Mouse (Mus musculus) layer of hippocampus, adult 9-10 months (tissue): ENCODE results near the gene Ube2q1.

Experiments
- DNase-seq: peaks from one replicate; pipeline ENCODE4 v3.0.0; 2022; ENCODE audit warnings: low spot score

The Ube2q1 gene

DNA sequence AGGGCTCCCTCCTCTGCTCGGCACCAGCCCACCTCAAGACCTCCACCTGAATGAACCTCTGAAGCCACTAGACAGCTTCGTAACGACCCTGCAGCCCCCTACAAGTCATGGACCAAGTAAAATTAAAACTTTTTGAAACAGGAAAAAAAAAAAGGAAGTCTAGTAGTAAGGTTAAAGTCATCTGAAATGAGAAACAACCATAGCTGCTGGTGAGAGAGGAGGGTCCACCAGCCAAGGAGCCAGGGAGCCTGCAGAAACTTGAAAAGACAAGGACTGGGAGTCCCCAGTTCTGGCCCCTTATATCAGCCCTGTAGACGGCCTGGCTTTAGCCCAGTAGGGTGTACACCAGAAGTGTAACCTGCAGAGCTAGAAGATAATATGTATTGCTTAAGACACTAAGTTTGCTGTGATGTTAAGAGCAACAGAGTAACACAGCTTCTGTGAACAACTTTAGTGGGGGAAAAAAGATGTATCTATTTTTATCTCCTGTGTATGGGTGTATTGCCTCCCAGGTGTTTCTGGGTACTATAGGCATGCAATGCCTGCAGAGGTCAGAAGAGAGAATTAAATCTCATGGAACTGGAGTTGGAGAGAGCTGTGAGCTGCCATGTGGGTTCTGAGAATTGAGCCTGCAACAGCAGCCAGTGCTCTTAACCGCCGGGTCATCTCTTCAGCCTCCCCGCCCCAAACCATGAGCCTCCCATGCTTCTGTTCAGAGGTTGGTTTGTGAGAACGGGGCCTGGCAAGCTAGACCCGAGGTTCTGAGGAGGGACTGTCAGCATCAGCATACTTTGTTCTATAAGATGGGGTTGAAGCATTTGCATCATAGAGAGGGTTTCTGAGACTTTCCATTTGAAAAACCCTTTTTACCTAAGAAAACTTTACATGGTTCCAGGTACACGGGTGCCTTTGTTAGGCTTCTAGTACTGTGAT, 48.4 kb downstream of the Ube2q1 start:
- no peak for DNase-seq

DNA sequence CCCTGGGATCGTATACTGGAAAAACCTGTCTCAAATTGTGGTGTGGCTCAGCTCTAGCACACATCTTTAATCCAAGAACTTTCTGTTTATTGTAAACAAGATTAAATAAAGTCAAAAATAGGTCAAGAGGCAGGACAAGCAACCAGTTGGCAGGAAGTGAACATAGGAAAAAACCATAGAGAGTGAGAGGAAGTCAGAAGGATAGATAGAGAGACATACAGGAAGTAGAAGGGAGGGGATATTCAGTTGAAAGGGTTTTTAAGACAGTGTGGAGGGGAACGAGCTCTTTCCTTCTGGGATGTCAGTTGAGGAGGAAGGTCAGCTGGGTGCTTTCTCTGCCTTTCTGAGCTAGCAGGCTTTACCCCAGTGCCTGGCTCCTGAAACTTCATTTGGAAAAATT, 50.2 kb downstream of the Ube2q1 start:
- DNase-seq, result no peak

DNA sequence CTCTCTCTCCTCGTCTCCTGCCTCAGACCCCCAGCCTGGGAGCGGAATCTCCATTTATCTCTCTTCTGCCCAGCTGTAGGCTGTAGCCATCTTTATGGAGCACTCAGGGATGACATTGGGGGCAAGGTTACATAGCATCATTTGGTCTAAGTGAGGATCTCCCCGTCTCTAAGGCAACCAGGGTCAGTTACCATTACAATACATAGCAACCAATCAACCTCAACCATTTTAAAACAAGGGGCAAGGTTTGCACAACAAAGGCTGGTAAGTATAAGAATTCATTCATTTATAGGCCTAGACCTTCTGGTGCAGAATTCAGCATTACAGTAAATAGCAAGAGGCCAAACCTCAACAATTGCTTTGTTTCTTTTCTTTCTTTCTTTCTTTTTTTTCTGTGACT, 52.9 kb downstream of the Ube2q1 start:
- DNase-seq, result no peak

DNA sequence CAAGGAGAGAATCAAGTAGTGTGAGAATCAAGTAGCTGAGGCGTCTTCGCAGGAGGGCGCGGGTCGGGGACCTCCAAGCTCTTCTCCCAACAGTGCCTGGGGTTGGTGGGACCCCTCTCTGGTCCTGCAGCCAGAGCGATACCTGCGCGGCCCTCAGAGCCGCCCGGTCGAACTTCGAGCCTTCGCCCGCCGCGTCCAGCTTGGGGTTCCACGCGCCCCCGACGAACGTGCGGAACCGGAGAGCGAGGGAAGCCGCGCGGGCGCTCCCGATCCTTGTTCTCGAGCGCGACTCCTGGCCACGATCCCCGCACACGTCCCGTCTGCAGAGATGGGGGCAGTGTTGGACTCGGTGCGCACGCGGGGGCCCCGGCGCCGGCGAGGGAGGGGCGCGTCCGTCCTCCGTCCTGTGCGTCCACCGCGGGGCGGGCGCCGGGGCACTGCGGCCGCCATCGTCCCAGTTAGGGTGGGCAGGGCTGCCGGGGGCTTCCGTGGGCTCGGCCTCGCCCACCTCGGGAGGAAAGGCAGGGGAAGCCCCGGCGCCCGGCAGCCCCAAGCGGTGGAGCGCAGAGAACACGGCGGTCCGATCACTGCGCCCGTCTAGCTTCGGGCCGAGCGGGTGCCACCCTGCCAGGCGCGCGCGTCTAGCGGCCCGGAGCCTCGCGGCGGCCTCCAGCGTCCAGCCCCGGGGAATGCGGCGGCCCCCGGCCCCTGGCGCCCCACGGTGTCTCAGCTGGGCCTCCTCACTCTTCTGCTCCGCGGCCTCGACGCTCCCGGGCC, 57.6 kb downstream of the Ube2q1 start, which contains the start of gene She:
Gene She (plus strand): TSS at position 556 of the 777 bp plus-strand sequence.
- DNase-seq, result no peak
